Mouse (Mus musculus) heart, embryonic 11.5 days (tissue): ENCODE measurements around the gene H2-Oa. TPM values are rescaled to one million over a fixed set of nuclear protein-coding genes. Genes with fewer than 3 reads are reported as not detected.

Source experiments
- ATAC-seq: fragments of 200-750 bp; cut with Nextera tagmentation; replicated peaks from 2 replicates; pipeline ENCODE4 v1.8.0; 2017; ENCODE audit warnings: moderate library complexity; ENCODE audit not compliant: insufficient number of reproducible peaks, low FRiP score, low TSS enrichment
- H3K27ac ChIP-seq: fragments of 300-500 bp; sonication (generic); 2 replicates; pipeline ENCODE4 v1.5.1; 2014; ENCODE audit warnings: mild to moderate bottlenecking, low read depth, low read length
- H3K27me3 ChIP-seq: fragments of 300-500 bp; sonication (generic); 2 replicates; pipeline ENCODE4 v1.6.1; 2014; ENCODE audit warnings: mild to moderate bottlenecking, low read length, mixed read lengths; ENCODE audit not compliant: control insufficient read depth, insufficient read depth
- H3K36me3 ChIP-seq: fragments of 300-500 bp; sonication (generic); 2 replicates; pipeline ENCODE4 v1.6.1; 2014; ENCODE audit warnings: mild to moderate bottlenecking, low read length, moderate library complexity, mixed read lengths; ENCODE audit not compliant: control insufficient read depth, insufficient read depth
- H3K4me1 ChIP-seq: fragments of 300-500 bp; sonication (generic); 2 replicates; pipeline ENCODE4 v1.6.1; 2014; ENCODE audit warnings: low read length; ENCODE audit not compliant: control insufficient read depth, insufficient read depth
- H3K4me2 ChIP-seq: fragments of 300-500 bp; sonication (generic); 2 replicates; pipeline ENCODE4 v1.6.1; 2014; ENCODE audit warnings: mild to moderate bottlenecking, moderate library complexity
- H3K4me3 ChIP-seq: fragments of 300-500 bp; sonication (generic); 2 replicates; pipeline ENCODE4 v1.5.1; 2014; ENCODE audit warnings: low read depth, low read length
- H3K9ac ChIP-seq: fragments of 300-500 bp; sonication (generic); 2 replicates; pipeline ENCODE4 v1.6.1; 2014; ENCODE audit warnings: mild to moderate bottlenecking, low read depth, low read length, moderate library complexity
- H3K9me3 ChIP-seq: fragments of 300-500 bp; sonication (generic); replicated peaks from 2 replicates; pipeline ENCODE4 v1.6.1; 2016; ENCODE audit warnings: low read length; ENCODE audit not compliant: control insufficient read depth
- WGBS: fragments of 180-500 bp; shearing (Covaris S2); extraction: QIAGEN DNeasy Blood & Tissue Kit; methylation state at CpG from one replicate; pipeline ENCODE4 v1.1.7; 2014; ENCODE audit not compliant: insufficient replicate concordance; 5-methylcytosine and 5-hydroxymethylcytosine counted together
- polyA plus RNA-seq: library from polyadenylated mRNA; unstranded; fragments of >200 nt; fragmentation: Nextera tagmentation; extraction: Ambion mirVana; gene quantifications from 2 replicates; pipeline ENCODE4 v1.2.1, GENCODE M21; 2014

Gene H2-Oa
- polyA plus RNA-seq, 1 experiment from 2014 or later: 0.34 TPM

DNA sequence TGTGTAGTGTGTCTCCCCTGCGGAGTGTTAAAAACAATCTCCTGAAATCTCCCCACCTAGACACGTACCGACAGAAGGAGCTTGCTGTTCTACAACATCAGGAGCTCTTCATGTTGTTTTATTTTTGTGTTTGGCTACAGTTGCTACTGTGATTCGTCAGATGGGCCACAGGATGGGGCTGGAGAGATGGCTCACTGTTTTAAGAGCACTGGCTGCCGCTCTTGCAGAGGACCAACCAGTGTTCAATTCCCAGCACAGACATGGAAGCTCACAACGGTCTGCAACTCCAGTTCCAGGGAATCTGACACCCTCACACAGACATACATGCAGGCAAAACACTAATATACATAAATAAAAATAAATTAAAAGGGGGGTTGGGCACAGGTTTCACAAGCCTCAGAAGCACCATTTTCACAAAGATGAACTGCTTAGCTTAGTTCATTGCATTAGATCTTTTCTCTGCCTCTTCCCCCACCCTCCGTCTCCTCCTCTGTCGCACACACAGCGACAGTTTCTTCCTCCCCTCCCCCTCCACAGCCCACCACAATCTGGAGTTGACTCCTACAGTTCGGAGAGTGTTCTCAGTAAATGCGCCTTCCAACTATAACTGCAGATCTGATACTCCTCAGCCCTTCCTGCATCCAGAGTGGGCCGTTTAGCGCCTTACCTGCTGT, 36.3 kb downstream of the H2-Oa start:
- Histone ChIP-seq H3K4me3 (no peak overlapping the region), H3K4me2 (peak overlapping the region; percentile 19; the same call in 1 of the 2 replicates), H3K36me3 (no peaks in the 10 kb centered on the region), H3K9me3 (no peaks in the 10 kb centered on the region), H3K27ac (no peak overlapping the region), H3K4me1 (peaks cover 11% of the 10 kb centered on the region), H3K9ac (no peak overlapping the region), H3K27me3 (peaks cover 2% of the 10 kb centered on the region; the same call in 1 of the 2 replicates)
- no peak for ATAC-seq
- 22% methylated on average over 13 of the region's 13 CpGs for WGBS

DNA sequence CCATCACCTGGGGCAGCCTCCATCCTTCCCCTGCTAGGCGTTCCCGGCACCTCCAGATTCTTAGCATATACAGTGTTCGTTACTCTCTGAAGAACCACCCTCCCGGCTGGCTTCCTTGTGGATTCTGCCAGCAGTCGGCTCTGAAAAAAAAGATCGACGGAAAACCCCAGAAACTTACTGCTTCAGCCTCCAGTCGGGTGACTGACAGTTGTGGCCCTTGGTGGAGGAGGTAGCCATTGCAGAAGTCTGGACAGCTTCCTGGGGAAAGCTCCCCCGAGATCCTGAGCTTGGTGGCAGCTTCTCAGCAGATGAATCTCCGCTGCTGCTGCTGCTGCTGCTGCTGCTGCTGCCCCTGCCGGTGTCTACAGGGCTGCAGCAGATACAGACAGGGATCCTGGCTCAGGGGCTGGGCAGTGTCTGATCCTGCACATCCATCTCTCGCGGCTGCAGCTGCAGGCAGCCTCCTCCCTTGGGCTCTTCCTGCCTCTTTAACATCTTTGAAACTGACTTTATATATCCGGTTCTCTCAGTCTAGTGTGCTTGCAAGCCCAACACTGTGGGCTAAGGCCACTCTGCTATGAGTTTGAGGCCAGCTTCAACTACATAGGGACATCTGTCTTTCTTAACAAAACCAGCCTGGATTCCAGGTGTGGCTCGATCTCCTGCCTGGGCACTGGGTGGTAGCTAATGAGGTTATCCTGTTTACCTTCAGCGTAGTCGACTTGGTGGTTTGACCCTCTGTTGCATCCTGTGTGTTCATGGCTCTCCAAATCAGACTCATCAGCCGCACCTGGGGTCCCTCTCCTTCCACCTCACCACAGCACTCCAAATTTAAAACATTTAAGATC, 37.0 kb downstream of the H2-Oa start:
- no peak for ATAC-seq
- Histone ChIP-seq H3K36me3 (no peaks in the 10 kb centered on the region), H3K27ac (no peak overlapping the region), H3K9ac (no peak overlapping the region), H3K4me3 (peak overlapping the region; percentile 8; the same call in 1 of the 2 replicates), H3K9me3 (no peaks in the 10 kb centered on the region), H3K4me1 (peaks cover 4% of the 10 kb centered on the region), H3K27me3 (peaks cover 2% of the 10 kb centered on the region; the same call in 1 of the 2 replicates), H3K4me2 (peak overlapping the region; percentile 19)
- 18% methylated on average over 18 of the region's 18 CpGs for WGBS

DNA sequence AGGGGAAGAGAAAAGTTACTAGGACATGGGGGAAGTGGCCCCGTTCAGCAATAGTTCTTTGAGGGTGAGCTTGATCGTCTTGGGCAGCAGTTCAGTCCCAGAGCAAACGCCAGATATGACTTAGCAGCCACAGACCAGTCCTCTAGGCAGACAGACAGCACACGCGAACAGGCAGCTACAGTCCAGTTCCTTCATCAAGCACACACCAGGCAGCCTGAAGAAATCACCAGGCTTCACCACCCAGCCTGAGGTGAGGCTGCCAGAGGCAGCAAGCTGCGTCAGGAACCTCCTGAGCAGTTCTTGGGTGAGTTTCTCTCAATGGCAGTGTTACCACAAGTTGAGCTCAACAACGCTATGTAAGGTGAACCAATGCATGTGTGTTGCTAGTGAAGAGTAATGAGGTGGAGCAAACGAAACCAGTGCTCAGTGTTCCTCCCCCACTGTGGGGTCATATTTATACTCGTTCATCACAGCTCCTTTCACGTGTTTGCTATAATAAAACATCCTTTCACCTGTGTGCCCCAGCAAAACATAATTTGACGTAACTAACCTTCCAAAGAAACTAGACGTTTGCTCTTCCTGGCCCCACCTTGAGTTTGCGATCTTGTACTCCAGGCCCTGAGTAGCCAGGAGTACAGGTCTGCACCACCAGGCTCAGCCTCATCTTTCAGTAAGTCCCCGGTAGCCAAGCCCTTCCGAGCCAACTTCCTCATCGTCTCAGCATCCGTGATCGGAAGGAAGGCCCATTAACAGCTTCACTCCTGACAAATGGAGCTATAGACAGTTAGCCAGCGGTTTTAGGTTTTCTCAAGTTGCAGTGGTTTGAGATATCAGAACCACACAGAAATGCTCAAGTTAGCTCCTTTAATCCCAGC, 38.2 kb downstream of the H2-Oa start:
- Histone ChIP-seq H3K4me2 (no peak overlapping the region), H3K4me3 (no peak overlapping the region), H3K36me3 (no peaks in the 10 kb centered on the region), H3K9ac (no peak overlapping the region), H3K4me1 (peaks cover 4% of the 10 kb centered on the region), H3K27me3 (peaks cover 2% of the 10 kb centered on the region; the same call in 1 of the 2 replicates), H3K9me3 (no peaks in the 10 kb centered on the region), H3K27ac (no peak overlapping the region)
- ATAC-seq: no peak
- 78% methylated on average over 19 of the region's 19 CpGs for WGBS

DNA sequence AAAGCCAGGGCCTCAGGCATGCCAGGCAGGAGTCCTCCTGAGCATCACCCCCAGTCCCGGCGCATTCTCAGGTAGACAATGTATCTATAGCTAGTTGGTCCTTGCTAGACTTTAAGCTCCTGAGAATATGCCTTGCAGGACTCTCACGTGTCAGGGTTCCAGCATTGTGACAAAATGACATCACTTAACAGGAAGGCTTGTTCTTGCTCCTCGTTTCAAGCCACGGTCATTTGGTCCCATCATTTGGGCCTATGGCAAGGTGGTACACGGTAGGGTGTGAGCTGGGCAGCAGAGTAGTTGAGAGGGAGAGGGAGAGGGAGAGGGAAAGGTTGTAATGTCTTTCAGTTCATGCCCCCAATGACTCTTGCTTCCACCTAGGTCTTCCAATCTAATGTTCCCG, 39.8 kb downstream of the H2-Oa start:
- WGBS: 78% methylated on average over 7 of the region's 7 CpGs
- H3K27me3 ChIP-seq: peaks cover 10% of the 10 kb centered on the region
- ATAC-seq: no peak
- no peak overlapping the region for H3K9ac ChIP-seq
- H3K4me3 ChIP-seq: no peak overlapping the region
- H3K4me2 ChIP-seq: no peak overlapping the region
- peaks cover 7% of the 10 kb centered on the region; the same call in 1 of the 2 replicates for H3K4me1 ChIP-seq
- H3K36me3 ChIP-seq: no peaks in the 10 kb centered on the region
- H3K9me3 ChIP-seq: no peaks in the 10 kb centered on the region
- H3K27ac ChIP-seq: no peak overlapping the region

DNA sequence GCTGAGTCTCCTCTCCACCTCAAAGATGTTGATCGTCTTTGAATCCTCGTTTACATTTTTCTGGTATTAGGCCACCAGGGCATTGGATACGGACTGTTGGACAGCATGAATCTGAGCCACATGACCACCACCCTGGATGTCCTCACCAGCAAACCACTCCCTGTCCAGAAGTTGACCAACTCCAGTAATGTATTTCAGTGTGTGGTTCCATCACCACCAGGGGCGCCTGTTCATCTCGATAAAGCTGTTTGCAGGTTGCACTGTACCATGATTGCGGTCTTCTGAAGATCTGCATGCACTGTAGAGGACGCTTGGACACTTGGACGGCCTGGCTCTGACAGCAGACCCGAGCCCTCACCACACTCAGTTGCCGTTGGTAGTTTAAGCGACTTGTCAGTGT, 41.1 kb downstream of the H2-Oa start:
- Histone ChIP-seq H3K4me1 (0 out of 2 replicates have a peak, but pooled peaks cover 3% of the 10 kb centered on the region), H3K9me3 (no peaks in the 10 kb centered on the region), H3K4me3 (no peak overlapping the region), H3K27ac (no peak overlapping the region), H3K9ac (no peak overlapping the region), H3K36me3 (no peaks in the 10 kb centered on the region), H3K4me2 (no peak overlapping the region), H3K27me3 (peaks cover 24% of the 10 kb centered on the region)
- WGBS: 75% methylated on average over 11 of the region's 11 CpGs
- no peak for ATAC-seq

DNA sequence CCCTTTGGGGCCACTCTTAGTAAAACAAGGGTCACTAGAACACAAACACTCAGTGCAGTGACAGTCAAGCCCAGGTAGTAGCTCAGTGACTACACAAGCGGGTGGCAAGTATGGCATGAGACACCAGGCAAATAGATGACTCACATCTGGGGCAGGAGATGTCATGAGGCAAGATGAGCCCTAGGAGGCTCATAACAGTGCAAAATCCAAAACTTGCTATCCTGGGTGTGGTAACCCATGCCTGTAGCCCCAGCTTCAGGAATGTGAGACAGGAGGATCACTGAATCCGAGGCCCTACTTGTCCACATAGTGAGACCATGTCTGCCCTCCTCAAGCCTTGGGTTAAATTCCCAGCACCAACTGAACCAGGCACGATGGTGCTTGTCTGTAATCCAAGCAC, 42.3 kb downstream of the H2-Oa start:
- H3K27ac ChIP-seq: no peak overlapping the region
- WGBS: 79% methylated on average over 3 of the region's 3 CpGs
- no peak for ATAC-seq
- no peak overlapping the region for H3K4me2 ChIP-seq
- H3K9me3 ChIP-seq: no peaks in the 10 kb centered on the region
- H3K9ac ChIP-seq: no peak overlapping the region
- H3K36me3 ChIP-seq: no peaks in the 10 kb centered on the region
- 0 out of 2 replicates have a peak, but pooled peaks cover 3% of the 10 kb centered on the region for H3K4me1 ChIP-seq
- no peak overlapping the region for H3K4me3 ChIP-seq
- peaks cover 33% of the 10 kb centered on the region for H3K27me3 ChIP-seq

DNA sequence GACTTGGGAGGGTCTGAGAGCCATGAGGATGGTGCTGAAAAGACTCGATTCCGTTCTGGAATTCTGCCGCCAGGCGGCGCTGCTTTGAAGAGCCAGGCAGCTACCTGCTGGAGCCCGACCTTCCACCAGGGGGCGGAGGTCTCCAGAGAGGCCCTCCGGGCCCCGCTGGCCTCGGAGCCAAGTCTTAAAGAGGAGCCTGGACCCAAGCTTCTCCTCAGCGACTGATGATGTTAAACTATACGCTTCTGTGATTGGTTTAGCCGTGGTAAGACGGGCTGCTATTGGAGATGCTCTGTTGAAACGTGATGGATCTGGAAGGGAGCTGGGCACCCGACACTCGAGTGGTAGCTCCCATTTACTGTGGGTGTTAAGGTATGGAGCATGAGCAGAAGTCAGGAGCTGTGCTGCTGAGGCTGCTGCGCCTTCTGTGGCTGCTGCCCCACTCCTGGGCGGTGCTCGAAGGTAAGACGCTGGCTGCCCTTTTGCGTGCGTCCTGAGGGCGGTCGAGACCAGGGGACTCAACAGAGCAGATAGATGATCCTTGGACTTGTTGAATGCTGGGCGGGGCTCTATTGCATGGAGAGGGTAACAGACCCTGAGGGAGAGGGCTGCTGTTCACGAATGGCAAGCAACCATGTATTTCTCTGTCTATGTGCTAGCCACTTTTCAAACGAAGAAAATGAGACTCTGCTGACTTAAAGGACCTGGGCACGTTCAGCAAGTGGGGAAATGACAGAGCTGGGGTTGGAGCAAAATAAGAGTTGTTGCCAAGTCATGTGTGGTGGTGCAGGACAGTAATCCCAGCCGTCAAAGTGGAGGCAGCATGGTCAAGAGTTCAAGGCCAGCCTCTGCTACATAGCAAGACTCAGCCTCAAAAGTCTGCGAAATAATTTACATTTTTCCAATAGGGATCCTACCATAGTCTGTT, 43.4 kb downstream of the H2-Oa start:
- 6% methylated on average over 31 of the region's 31 CpGs for WGBS
- Histone ChIP-seq H3K27me3 (peaks cover 41% of the 10 kb centered on the region), H3K27ac (no peak overlapping the region), H3K4me2 (peak overlapping the region; percentile 77), H3K4me3 (peak overlapping the region; percentile 36), H3K36me3 (no peaks in the 10 kb centered on the region), H3K4me1 (peaks cover 7% of the 10 kb centered on the region), H3K9me3 (no peaks in the 10 kb centered on the region), H3K9ac (no peak overlapping the region)
- peak; percentile 89 for ATAC-seq
